Mouse (Mus musculus) liver, embryonic 14.5 days (tissue): ENCODE measurements around the gene Dab2ip. TPM values are rescaled to one million over a fixed set of nuclear protein-coding genes. Genes with fewer than 3 reads are reported as not detected.

Experiments used
- ATAC-seq: fragments of 200-750 bp; cut with Nextera tagmentation; 2 replicates; pipeline ENCODE4 v1.8.0; 2017; ENCODE audit warnings: moderate number of reproducible peaks, mild to moderate bottlenecking, moderate library complexity; ENCODE audit not compliant: insufficient read depth
- DNase-seq, 3 experiments: peaks; one replicate each; pipeline ENCODE4 v3.0.0-alpha.2; 2012 to 2013; ENCODE audit warnings: low read depth in 3 of 3, low spot score in 3 of 3
- H3K27ac ChIP-seq: fragments of 300-500 bp; sonication (generic); 2 replicates; pipeline ENCODE4 v1.5.1; 2014; ENCODE audit warnings: moderate library complexity, mild to moderate bottlenecking, control low read depth, inconsistent platforms
- H3K27me3 ChIP-seq: fragments of 300-500 bp; sonication (generic); 2 replicates; pipeline ENCODE4 v1.6.1; 2014; ENCODE audit warnings: mild to moderate bottlenecking, low read length, moderate library complexity; ENCODE audit not compliant: control insufficient read depth, insufficient read depth
- H3K36me3 ChIP-seq: fragments of 300-500 bp; sonication (generic); replicated peaks from 2 replicates; pipeline ENCODE4 v1.6.1; 2014; ENCODE audit warnings: low read depth; ENCODE audit not compliant: control insufficient read depth, insufficient read depth
- H3K4me1 ChIP-seq, 2 experiments: fragments of 200-500 bp in 1 of 2; fragments of 300-500 bp in 1 of 2; sonication (generic) in 1 of 2; replicated peaks; 2 replicates each; pipeline ENCODE4 v1.6.1; 2012 to 2014; ENCODE audit warnings: antibody characterized with exemption in 1 of 2, inconsistent platforms in 1 of 2, low read length in 1 of 2; ENCODE audit not compliant: control insufficient read depth in 2 of 2, insufficient read depth in 2 of 2
- H3K4me2 ChIP-seq: fragments of 300-500 bp; sonication (generic); 2 replicates; pipeline ENCODE4 v1.6.1; 2014; ENCODE audit warnings: low read depth, mild to moderate bottlenecking, control low read depth, moderate library complexity
- H3K4me3 ChIP-seq, 2 experiments: fragments of 200-500 bp in 1 of 2; fragments of 300-500 bp in 1 of 2; sonication (generic) in 1 of 2; 2 replicates each; pipeline ENCODE4 v1.5.1; 2012 to 2014; ENCODE audit warnings: low read depth in 2 of 2, low read length in 2 of 2, mild to moderate bottlenecking in 2 of 2, control low read depth in 1 of 2, inconsistent platforms in 1 of 2, moderate library complexity in 1 of 2; ENCODE audit not compliant: insufficient read depth in 1 of 2
- H3K9ac ChIP-seq: fragments of 300-500 bp; sonication (generic); replicated peaks from 2 replicates; pipeline ENCODE4 v1.6.1; 2014; ENCODE audit warnings: mild to moderate bottlenecking, control low read depth, moderate library complexity
- H3K9me3 ChIP-seq: fragments of 300-500 bp; sonication (generic); 2 replicates; pipeline ENCODE4 v1.6.1; 2016; ENCODE audit warnings: low read length, mixed read lengths; ENCODE audit not compliant: control insufficient read depth
- CTCF ChIP-seq: IDR thresholded peaks from 2 replicates; pipeline ENCODE4 v1.5.1; 2016; ENCODE audit warnings: antibody characterized with exemption, low read depth, control low read depth
- EP300 ChIP-seq: IDR thresholded peaks from 2 replicates; pipeline ENCODE4 v1.6.1; 2016; ENCODE audit warnings: antibody characterized with exemption, low read depth
- WGBS: fragments of 180-500 bp; shearing (Covaris S2); extraction: QIAGEN DNeasy Blood & Tissue Kit; methylation state at CpG from one replicate; pipeline ENCODE4 v1.1.7; 2014; ENCODE audit not compliant: insufficient replicate concordance; 5-methylcytosine and 5-hydroxymethylcytosine counted together
- polyA plus RNA-seq, 2 experiments: library from polyadenylated mRNA; depleted of rRNA in 1 of 2; stranded (reverse) in 1 of 2; unstranded in 1 of 2; fragments of >200 nt; fragmentation: Nextera tagmentation in 1 of 2; extraction: Ambion mirVana in 1 of 2; gene quantifications; 2 replicates each; pipeline versions ENCODE4 v1.2.1 to v1.2.3; 2012 to 2014

Dab2ip gene
- polyA plus RNA-seq, 2 experiments: 3.2 to 4.0 TPM

- no peaks in the 10 kb centered on the region for H3K36me3 ChIP-seq
- H3K4me2 ChIP-seq: no peak overlapping the region
- no peaks in the 10 kb centered on the region for H3K27me3 ChIP-seq
- ATAC-seq (no peak), DNase-seq (no peak)
- TF ChIP-seq EP300: no peak
- no peak for TF ChIP-seq CTCF
- no peaks in the 10 kb centered on the region for H3K4me1 ChIP-seq
- WGBS: 67% methylated on average over 9 of the region's 9 CpGs
- no peaks in the 10 kb centered on the region for H3K9me3 ChIP-seq
- no peak overlapping the region for H3K4me3 ChIP-seq
- no peak overlapping the region for H3K9ac ChIP-seq
- no peak overlapping the region for H3K27ac ChIP-seq
Observed at GRCm38 (mm10) chr2:35776935-35777334, 218.9 kb downstream of the Dab2ip start.

DNA sequence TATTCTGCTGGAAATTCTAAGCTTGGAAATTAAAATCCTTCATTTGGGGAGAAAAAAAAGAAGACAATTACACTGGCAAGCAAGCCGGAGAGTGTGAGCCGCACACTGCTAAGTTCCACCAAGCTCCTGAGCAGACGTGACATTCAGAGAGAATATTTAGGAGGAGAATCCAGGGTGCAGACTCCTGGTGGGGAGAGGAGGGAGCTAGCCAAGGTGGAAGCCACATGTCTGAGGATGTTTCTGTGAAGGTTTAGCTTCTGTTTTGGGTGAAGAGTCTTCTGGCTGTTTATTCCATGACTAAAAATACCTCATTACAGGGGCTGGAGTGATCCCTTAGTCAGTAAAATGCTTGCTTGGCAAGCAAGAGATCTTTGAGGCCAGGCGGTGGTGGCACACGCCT lies 221.2 kb downstream of the Dab2ip start:
- TF ChIP-seq EP300: no peak
- TF ChIP-seq CTCF: no peak
- no peak overlapping the region for H3K9ac ChIP-seq
- no peaks in the 10 kb centered on the region for H3K36me3 ChIP-seq
- H3K4me3 ChIP-seq: no peak overlapping the region
- no peak overlapping the region for H3K4me2 ChIP-seq
- ATAC-seq: no peak
- no peaks in the 10 kb centered on the region for H3K4me1 ChIP-seq
- H3K27ac ChIP-seq: no peak overlapping the region
- no peaks in the 10 kb centered on the region for H3K27me3 ChIP-seq
- no peak for DNase-seq
- H3K9me3 ChIP-seq: no peaks in the 10 kb centered on the region
- WGBS: 68% methylated on average over 5 of the region's 5 CpGs

Other genes starting within 250 kb of the Dab2ip start
- gene Stom, start 221.3 kb upstream of the Dab2ip start, polyA plus RNA-seq (2012; rRNA removed): 68.4 and 77.0 TPM in 2 replicates
- 149 and 166 TPM in 2 replicates for gene Stom, start 221.3 kb upstream of the Dab2ip start, polyA plus RNA-seq (2014; fragmentation: Nextera tagmentation; extraction: Ambion mirVana)
- gene 4930568D16Rik, start 190.5 kb upstream of the Dab2ip start, polyA plus RNA-seq (2012; rRNA removed): not detected in 2 replicates
- not detected in 2 replicates for gene 4930568D16Rik, start 190.5 kb upstream of the Dab2ip start, polyA plus RNA-seq (2014; fragmentation: Nextera tagmentation; extraction: Ambion mirVana)
- not detected in 2 replicates for gene 4930402F06Rik, start 161.1 kb upstream of the Dab2ip start, polyA plus RNA-seq (2012; rRNA removed)
- not detected in 2 replicates for gene 4930402F06Rik, start 161.1 kb upstream of the Dab2ip start, polyA plus RNA-seq (2014; fragmentation: Nextera tagmentation; extraction: Ambion mirVana)
- 4.4 and 6.3 TPM in 2 replicates for gene Ggta1, start 95.0 kb upstream of the Dab2ip start, polyA plus RNA-seq (2012; rRNA removed)
- 7.0 and 7.6 TPM in 2 replicates for gene Ggta1, start 95.0 kb upstream of the Dab2ip start, polyA plus RNA-seq (2014; fragmentation: Nextera tagmentation; extraction: Ambion mirVana)